Mouse (Mus musculus): Measurements from ENCODE around the gene Wdfy4. TPM values are rescaled to one million over a fixed set of nuclear protein-coding genes. Genes with fewer than 3 reads are reported as not detected.

Gene Wdfy4
- polyA plus RNA-seq, 1 experiment from 2014 or later, result 0.18 TPM

- no peak overlapping the region for H3K9ac ChIP-seq
- no peak overlapping the region for H3K4me3 ChIP-seq (replicated peaks)
- H3K27me3 ChIP-seq, result peaks cover 85% of the 10 kb centered on the region
- H3K36me3 ChIP-seq, result no peaks in the 10 kb centered on the region
- peak overlapping the region; percentile 41 for H3K4me2 ChIP-seq
- no peaks in the 10 kb centered on the region for H3K9me3 ChIP-seq (replicated peaks)
- ATAC-seq (replicated peaks; ENCODE audit: low FRiP score), result peak; percentile 92
- H3K4me1 ChIP-seq, result peaks cover 26% of the 10 kb centered on the region
- WGBS, result 18% methylated on average over 20 of the region's 20 CpGs
- H3K27ac ChIP-seq, result peak overlapping the region; percentile 86
Measured at GRCm38 (mm10) chr14:32950312-32951301, 234.7 kb downstream of the Wdfy4 start.

DNA sequence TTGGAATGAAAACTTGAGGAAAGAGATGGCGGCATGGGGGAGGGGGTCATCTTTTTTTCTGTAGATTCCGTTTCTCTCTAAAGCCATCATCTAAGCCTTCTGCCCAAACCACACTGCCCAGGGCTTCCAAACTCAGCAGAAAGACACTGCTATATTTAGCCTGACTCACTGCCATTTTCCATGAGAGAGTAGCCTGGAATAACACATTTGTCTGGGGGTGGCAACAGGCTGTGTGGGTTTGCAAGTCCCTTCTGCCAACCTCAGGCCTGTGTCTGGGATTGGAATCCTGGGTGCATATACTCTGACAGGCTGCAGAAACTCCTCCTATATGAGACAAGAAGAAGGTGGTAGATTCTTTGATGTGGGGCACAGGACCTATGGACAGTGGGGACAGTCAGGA lies 237.8 kb downstream of the Wdfy4 start:
- Histone ChIP-seq H3K9ac (no peak overlapping the region), H3K27ac (no peak overlapping the region), H3K9me3 (replicated peaks) (no peaks in the 10 kb centered on the region), H3K27me3 (peaks cover 86% of the 10 kb centered on the region), H3K4me3 (replicated peaks) (no peak overlapping the region), H3K4me1 (peaks cover 21% of the 10 kb centered on the region), H3K36me3 (no peaks in the 10 kb centered on the region), H3K4me2 (no peak overlapping the region)
- 96% methylated on average over 2 of the region's 2 CpGs for WGBS
- ATAC-seq (replicated peaks; ENCODE audit: low FRiP score), result no peak

GRCm38 (mm10) chr14:32939217-32939616 lies 246.1 kb downstream of the Wdfy4 start:
- Histone ChIP-seq H3K36me3 (no peaks in the 10 kb centered on the region), H3K27me3 (peaks cover 49% of the 10 kb centered on the region), H3K27ac (no peak overlapping the region), H3K4me3 (replicated peaks) (no peak overlapping the region), H3K9me3 (replicated peaks) (no peaks in the 10 kb centered on the region), H3K4me2 (no peak overlapping the region), H3K4me1 (no peaks in the 10 kb centered on the region), H3K9ac (no peak overlapping the region)
- WGBS, result 81% methylated on average over 5 of the region's 5 CpGs
- no peak for ATAC-seq (replicated peaks; ENCODE audit: low FRiP score)

DNA sequence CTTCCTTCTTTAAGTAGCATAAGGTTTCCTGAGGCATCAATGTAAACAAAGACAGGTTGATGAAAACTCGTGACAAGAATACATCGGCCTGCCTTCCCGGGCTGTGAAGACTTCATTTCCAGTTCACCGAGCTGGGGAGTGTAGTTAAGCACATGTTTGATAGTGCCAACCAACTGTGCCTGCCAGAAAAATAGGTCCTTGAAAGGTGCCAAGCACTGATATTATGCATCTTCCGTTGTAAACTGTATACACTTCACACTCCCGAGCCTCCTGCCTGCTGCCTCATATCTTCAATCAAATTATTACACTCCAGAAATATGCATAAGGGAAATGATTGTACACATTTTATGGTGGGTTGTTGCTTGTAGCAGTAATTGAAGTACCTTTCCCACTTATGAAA lies 251.2 kb downstream of the Wdfy4 start:
- Histone ChIP-seq H3K9ac (no peak overlapping the region), H3K4me3 (replicated peaks) (no peak overlapping the region), H3K27ac (no peak overlapping the region), H3K4me2 (no peak overlapping the region), H3K36me3 (no peaks in the 10 kb centered on the region), H3K27me3 (peaks cover 7% of the 10 kb centered on the region), H3K9me3 (replicated peaks) (no peaks in the 10 kb centered on the region), H3K4me1 (no peaks in the 10 kb centered on the region)
- WGBS, result 57% methylated on average over 6 of the region's 6 CpGs
- no peak for ATAC-seq (replicated peaks; ENCODE audit: low FRiP score)

DNA sequence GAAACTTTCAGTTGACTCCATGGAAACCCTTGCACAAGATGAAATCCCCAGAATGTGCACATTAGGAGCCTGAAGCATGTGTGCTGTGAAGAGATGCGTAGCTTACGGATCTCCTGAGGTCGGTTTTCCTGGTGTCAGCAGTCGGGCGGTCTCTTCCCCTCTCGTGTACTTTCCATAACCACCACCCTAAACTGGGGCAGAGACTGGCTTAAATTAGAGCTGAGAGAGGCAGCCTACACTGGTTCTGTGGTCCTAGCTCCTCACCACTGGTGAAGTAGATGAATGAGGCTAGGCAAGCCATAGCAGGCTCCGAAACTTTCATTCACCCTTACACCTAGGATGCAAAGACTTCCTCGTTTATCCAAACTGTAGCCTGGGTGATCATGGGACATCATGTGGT lies 253.1 kb downstream of the Wdfy4 start:
- Histone ChIP-seq H3K27me3 (no peaks in the 10 kb centered on the region; the same call in 1 of the 2 replicates), H3K36me3 (no peaks in the 10 kb centered on the region), H3K4me3 (replicated peaks) (no peak overlapping the region), H3K9me3 (replicated peaks) (no peaks in the 10 kb centered on the region), H3K4me1 (no peaks in the 10 kb centered on the region), H3K4me2 (no peak overlapping the region), H3K9ac (no peak overlapping the region), H3K27ac (no peak overlapping the region)
- no peak for ATAC-seq (replicated peaks; ENCODE audit: low FRiP score)
- WGBS, result 88% methylated on average over 8 of the region's 8 CpGs

DNA sequence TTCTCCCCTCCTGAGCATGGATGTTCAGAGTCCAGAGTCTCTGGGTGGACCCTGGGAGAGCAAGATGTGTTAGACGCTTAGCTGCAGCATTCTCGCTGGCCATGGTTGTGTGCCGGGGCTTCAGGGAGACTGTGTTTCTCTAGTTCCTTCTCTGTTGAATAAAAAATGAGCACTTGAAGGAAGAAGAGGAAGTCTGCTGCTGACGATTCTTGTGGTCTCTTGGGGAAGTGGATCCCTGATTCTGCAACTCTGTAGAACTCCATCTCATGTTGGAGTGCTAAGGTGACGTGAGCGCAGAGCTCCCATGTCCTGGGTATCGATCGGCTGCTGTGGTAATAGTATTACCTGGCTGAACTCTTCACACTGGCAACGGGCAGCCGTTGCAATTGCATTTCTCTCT lies 253.6 kb downstream of the Wdfy4 start:
- ATAC-seq (replicated peaks; ENCODE audit: low FRiP score), result no peak
- Histone ChIP-seq H3K4me1 (no peaks in the 10 kb centered on the region), H3K9me3 (replicated peaks) (no peaks in the 10 kb centered on the region), H3K9ac (no peak overlapping the region), H3K27me3 (no peaks in the 10 kb centered on the region; the same call in 1 of the 2 replicates), H3K36me3 (no peaks in the 10 kb centered on the region), H3K4me2 (no peak overlapping the region), H3K27ac (no peak overlapping the region), H3K4me3 (replicated peaks) (no peak overlapping the region)
- 90% methylated on average over 10 of the region's 10 CpGs for WGBS

DNA sequence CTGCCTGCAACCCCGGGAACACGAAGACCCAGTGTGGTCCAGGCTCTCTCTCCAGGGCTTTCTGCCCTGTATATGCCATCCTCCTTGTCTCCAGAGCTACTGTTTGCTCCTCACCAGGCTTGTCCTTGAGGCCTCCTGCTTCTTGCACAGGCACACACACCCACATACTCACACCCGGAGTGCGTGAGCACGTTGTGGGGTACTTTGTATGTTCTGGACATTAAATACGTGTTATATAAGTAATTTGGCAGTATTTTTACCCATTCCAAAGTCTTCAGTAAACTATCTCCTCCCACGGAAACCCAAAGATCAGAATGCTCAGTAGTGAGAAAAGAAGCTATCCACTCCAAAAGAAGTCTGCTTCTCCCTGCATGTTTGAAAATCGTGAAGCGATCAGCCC lies 261.4 kb downstream of the Wdfy4 start:
- Histone ChIP-seq H3K27ac (0 out of 2 replicates have a peak overlapping the region, but pooled peaks have one; percentile 3), H3K27me3 (no peaks in the 10 kb centered on the region; the same call in 1 of the 2 replicates), H3K9ac (no peak overlapping the region), H3K4me3 (replicated peaks) (no peak overlapping the region), H3K4me1 (peaks cover 6% of the 10 kb centered on the region; the same call in 1 of the 2 replicates), H3K9me3 (replicated peaks) (no peaks in the 10 kb centered on the region), H3K4me2 (no peak overlapping the region), H3K36me3 (no peaks in the 10 kb centered on the region)
- ATAC-seq (replicated peaks; ENCODE audit: low FRiP score), result no peak
- WGBS, result 57% methylated on average over 9 of the region's 9 CpGs

DNA sequence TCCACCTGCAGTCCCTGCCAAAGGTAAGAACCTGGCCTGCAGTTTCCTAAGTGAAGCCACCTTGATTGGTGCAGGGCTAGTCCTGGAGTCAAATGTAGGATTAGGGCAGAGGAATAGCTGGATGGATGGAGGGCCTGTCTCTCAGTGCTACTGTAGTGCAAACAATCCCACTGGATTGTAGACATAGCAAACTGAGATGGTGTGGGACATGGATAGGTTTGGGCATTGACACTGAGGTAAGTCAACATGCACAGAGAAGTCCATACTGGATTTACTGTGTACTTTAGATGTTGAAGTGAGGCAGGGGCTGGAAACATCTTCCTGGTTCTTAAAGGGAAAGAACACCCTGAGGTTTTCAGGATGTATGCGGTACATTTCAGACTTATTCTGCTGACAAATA lies 267.4 kb downstream of the Wdfy4 start:
- ATAC-seq (replicated peaks; ENCODE audit: low FRiP score), result no peak
- Histone ChIP-seq H3K4me1 (0 out of 2 replicates have a peak, but pooled peaks cover 3% of the 10 kb centered on the region), H3K36me3 (no peaks in the 10 kb centered on the region), H3K27ac (no peak overlapping the region), H3K9me3 (replicated peaks) (no peaks in the 10 kb centered on the region), H3K9ac (no peak overlapping the region), H3K27me3 (no peaks in the 10 kb centered on the region), H3K4me3 (replicated peaks) (no peak overlapping the region), H3K4me2 (no peak overlapping the region)
- WGBS, result 85% methylated on average over 1 of the region's 1 CpGs

- no peaks in the 10 kb centered on the region for H3K27me3 ChIP-seq
- H3K9ac ChIP-seq, result no peak overlapping the region
- H3K36me3 ChIP-seq, result no peaks in the 10 kb centered on the region
- 0 out of 2 replicates have a peak, but pooled peaks cover 3% of the 10 kb centered on the region for H3K4me1 ChIP-seq
- no peak overlapping the region for H3K4me3 ChIP-seq (replicated peaks)
- H3K27ac ChIP-seq, result peak overlapping the region; percentile 64
- 52% methylated on average over 2 of the region's 2 CpGs for WGBS
- no peak for ATAC-seq (replicated peaks; ENCODE audit: low FRiP score)
- no peak overlapping the region for H3K4me2 ChIP-seq
- H3K9me3 ChIP-seq (replicated peaks), result no peaks in the 10 kb centered on the region
Measured at GRCm38 (mm10) chr14:32915360-32915759, 269.9 kb downstream of the Wdfy4 start.

DNA sequence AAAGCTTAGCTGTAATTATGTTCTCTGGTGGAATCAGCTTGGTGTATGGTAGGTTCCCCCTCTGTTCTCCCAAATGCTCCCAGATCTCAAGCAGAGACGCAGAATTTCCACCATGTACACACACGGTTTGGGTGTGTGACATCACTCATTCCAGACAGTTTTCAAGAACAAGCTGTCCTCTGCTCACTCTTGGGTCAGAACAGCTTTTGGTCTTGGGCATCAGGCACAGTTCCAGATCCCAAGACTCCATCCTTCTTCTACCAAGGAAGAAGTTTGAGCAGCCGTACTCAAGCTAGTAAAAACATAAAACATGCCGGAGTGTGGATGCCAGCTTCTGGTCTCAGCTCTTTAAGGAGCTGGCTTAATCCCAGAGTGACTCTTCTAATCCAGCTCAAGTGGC lies 274.1 kb downstream of the Wdfy4 start:
- no peak overlapping the region for H3K27ac ChIP-seq
- H3K4me2 ChIP-seq, result no peak overlapping the region
- no peaks in the 10 kb centered on the region for H3K36me3 ChIP-seq
- 91% methylated on average over 4 of the region's 4 CpGs for WGBS
- H3K4me1 ChIP-seq, result 0 out of 2 replicates have a peak, but pooled peaks cover 3% of the 10 kb centered on the region
- no peak for ATAC-seq (replicated peaks; ENCODE audit: low FRiP score)
- H3K9ac ChIP-seq, result no peak overlapping the region
- H3K27me3 ChIP-seq, result no peaks in the 10 kb centered on the region
- H3K9me3 ChIP-seq (replicated peaks), result no peaks in the 10 kb centered on the region
- H3K4me3 ChIP-seq (replicated peaks), result no peak overlapping the region

Measured in kidney, embryonic 15.5 days (tissue).